Mouse (Mus musculus) hindbrain, embryonic 15.5 days (tissue): ENCODE data around the gene Il16. TPM values are rescaled to one million over a fixed set of nuclear protein-coding genes. Genes with fewer than 3 reads are reported as not detected.

Experiments
- ATAC-seq: fragments of 200-750 bp; cut with Nextera tagmentation; 2 replicates; pipeline ENCODE4 v1.8.0; 2017; ENCODE audit warnings: low read depth, moderate number of reproducible peaks, moderate TSS enrichment; ENCODE audit not compliant: low FRiP score
- H3K27ac ChIP-seq: fragments of 300-500 bp; sonication (generic); replicated peaks from 2 replicates; pipeline ENCODE4 v1.5.1; 2015; ENCODE audit warnings: mild to moderate bottlenecking, inconsistent platforms
- H3K27me3 ChIP-seq: fragments of 300-500 bp; sonication (generic); 2 replicates; pipeline ENCODE4 v1.6.1; 2015; ENCODE audit warnings: control low read depth, inconsistent platforms
- H3K36me3 ChIP-seq: fragments of 300-500 bp; sonication (generic); 2 replicates; pipeline ENCODE4 v1.6.1; 2015; ENCODE audit warnings: control low read depth, inconsistent platforms
- H3K4me1 ChIP-seq: fragments of 300-500 bp; sonication (generic); replicated peaks from 2 replicates; pipeline ENCODE4 v1.6.1; 2015; ENCODE audit warnings: control low read depth, inconsistent platforms
- H3K4me2 ChIP-seq: fragments of 300-500 bp; sonication (generic); 2 replicates; pipeline ENCODE4 v1.6.1; 2015; ENCODE audit warnings: moderate library complexity, mild to moderate bottlenecking, inconsistent platforms
- H3K4me3 ChIP-seq: fragments of 300-500 bp; sonication (generic); 2 replicates; pipeline ENCODE4 v1.5.1; 2015; ENCODE audit warnings: mild to moderate bottlenecking, inconsistent platforms
- H3K9ac ChIP-seq: fragments of 300-500 bp; sonication (generic); 2 replicates; pipeline ENCODE4 v1.6.1; 2015; ENCODE audit warnings: inconsistent platforms
- H3K9me3 ChIP-seq: fragments of 300-500 bp; sonication (generic); 2 replicates; pipeline ENCODE4 v1.6.1; 2016; ENCODE audit warnings: control low read depth, inconsistent platforms
- WGBS: fragments of 180-500 bp; shearing (Covaris S2); methylation state at CpG from one replicate; pipeline ENCODE4 v1.1.7; 2015; 5-methylcytosine and 5-hydroxymethylcytosine counted together
- polyA plus RNA-seq: library from polyadenylated mRNA; unstranded; fragments of >200 nt; fragmentation: Nextera tagmentation; extraction: Ambion mirVana; gene quantifications from 2 replicates; pipeline ENCODE4 v1.2.1, GENCODE M21; 2015

The Il16 gene
- polyA plus RNA-seq, 1 experiment from 2014 or later, result 0.96 TPM

- over 99% methylated on average over 4 of the region's 4 CpGs for WGBS
- H3K27me3 ChIP-seq, result no peaks in the 10 kb centered on the region
- H3K9me3 ChIP-seq, result no peaks in the 10 kb centered on the region
- no peaks in the 10 kb centered on the region for H3K4me1 ChIP-seq
- no peak overlapping the region for H3K9ac ChIP-seq
- no peak overlapping the region for H3K27ac ChIP-seq
- H3K4me3 ChIP-seq, result no peak overlapping the region
- H3K4me2 ChIP-seq, result no peak overlapping the region
- H3K36me3 ChIP-seq, result no peaks in the 10 kb centered on the region
- ATAC-seq, result no peak
Measured at GRCm38 (mm10) chr7:83609891-83610290, 135.6 kb downstream of the Il16 start.

- no peaks in the 10 kb centered on the region for H3K4me1 ChIP-seq
- no peak for ATAC-seq
- H3K9ac ChIP-seq, result no peak overlapping the region
- H3K4me2 ChIP-seq, result no peak overlapping the region
- 95% methylated on average over 2 of the region's 2 CpGs for WGBS
- H3K27ac ChIP-seq, result no peak overlapping the region
- no peak overlapping the region for H3K4me3 ChIP-seq
- no peaks in the 10 kb centered on the region for H3K36me3 ChIP-seq
- no peaks in the 10 kb centered on the region for H3K9me3 ChIP-seq
- no peaks in the 10 kb centered on the region for H3K27me3 ChIP-seq
Measured at GRCm38 (mm10) chr7:83606796-83607195, 138.7 kb downstream of the Il16 start.

- WGBS, result 92% methylated on average over 7 of the region's 7 CpGs
- Histone ChIP-seq H3K9ac (no peak overlapping the region), H3K36me3 (no peaks in the 10 kb centered on the region)
Measured at GRCm38 (mm10) chr7:83604180-83604944, 141.2 kb downstream of the Il16 start.

GRCm38 (mm10) chr7:83599913-83600286 lies 145.6 kb downstream of the Il16 start:
- H3K4me2 ChIP-seq, result no peak overlapping the region
- H3K27ac ChIP-seq, result no peak overlapping the region
- ATAC-seq, result no peak
- H3K4me3 ChIP-seq, result no peak overlapping the region
- H3K36me3 ChIP-seq, result no peaks in the 10 kb centered on the region
- no peaks in the 10 kb centered on the region for H3K4me1 ChIP-seq
- H3K9ac ChIP-seq, result no peak overlapping the region
- no peaks in the 10 kb centered on the region for H3K27me3 ChIP-seq
- no peaks in the 10 kb centered on the region for H3K9me3 ChIP-seq
- WGBS, result 62% methylated on average over 8 of the region's 8 CpGs

More at GRCm38 (mm10) chr7:83604180-83604944, 141.2 kb downstream of the Il16 start:
- H3K27me3 ChIP-seq, result no peaks in the 10 kb centered on the region
- H3K4me3 ChIP-seq, result no peak overlapping the region
- no peak for ATAC-seq
- no peaks in the 10 kb centered on the region for H3K4me1 ChIP-seq
- H3K9me3 ChIP-seq, result no peaks in the 10 kb centered on the region
- no peak overlapping the region for H3K27ac ChIP-seq
- H3K4me2 ChIP-seq, result no peak overlapping the region

GRCm38 (mm10) chr7:83598997-83599912 lies 146.3 kb downstream of the Il16 start:
- H3K4me2 ChIP-seq, result no peak overlapping the region
- ATAC-seq, result no peak
- no peaks in the 10 kb centered on the region for H3K9me3 ChIP-seq
- H3K4me1 ChIP-seq, result no peaks in the 10 kb centered on the region
- no peak overlapping the region for H3K4me3 ChIP-seq
- H3K27me3 ChIP-seq, result no peaks in the 10 kb centered on the region
- WGBS, result 91% methylated on average over 13 of the region's 13 CpGs
- H3K9ac ChIP-seq, result no peak overlapping the region
- H3K27ac ChIP-seq, result no peak overlapping the region
- H3K36me3 ChIP-seq, result no peaks in the 10 kb centered on the region

- Histone ChIP-seq H3K4me3 (no peak overlapping the region), H3K36me3 (no peaks in the 10 kb centered on the region), H3K9me3 (no peaks in the 10 kb centered on the region), H3K4me1 (no peaks in the 10 kb centered on the region), H3K9ac (no peak overlapping the region), H3K4me2 (no peak overlapping the region), H3K27me3 (no peaks in the 10 kb centered on the region), H3K27ac (no peak overlapping the region)
- no peak for ATAC-seq
- 95% methylated on average over 3 of the region's 3 CpGs for WGBS
Measured at GRCm38 (mm10) chr7:83597063-83597462, 148.5 kb downstream of the Il16 start.

GRCm38 (mm10) chr7:83594056-83594455 lies 151.5 kb downstream of the Il16 start:
- Histone ChIP-seq H3K4me3 (no peak overlapping the region), H3K27ac (no peak overlapping the region), H3K4me2 (no peak overlapping the region), H3K9me3 (no peaks in the 10 kb centered on the region), H3K27me3 (no peaks in the 10 kb centered on the region), H3K4me1 (no peaks in the 10 kb centered on the region), H3K36me3 (no peaks in the 10 kb centered on the region), H3K9ac (no peak overlapping the region)
- no peak for ATAC-seq
- 83% methylated on average over 3 of the region's 3 CpGs for WGBS

Other genes with a start within 250 kb of the Il16 start
- 0.30 and 0.31 TPM in 2 replicates for gene Tmc3, start 160.8 kb downstream of the Il16 start, polyA plus RNA-seq
- 6.7 TPM in 2 replicates for gene Stard5, start 113.8 kb downstream of the Il16 start, polyA plus RNA-seq
- gene Cfap161, start 49.2 kb upstream of the Il16 start, polyA plus RNA-seq, result 1.5 and 2.2 TPM in 2 replicates
- 11.1 and 11.5 TPM in 2 replicates for gene Tlnrd1, start 138.6 kb upstream of the Il16 start, polyA plus RNA-seq
- 67.1 and 79.1 TPM in 2 replicates for gene Mesd, start 138.7 kb upstream of the Il16 start, polyA plus RNA-seq